Mouse (Mus musculus) erythroblast, embryonic 14.5 days (primary cell): ENCODE results near the gene Nav1.

Experiments
- GATA1 ChIP-seq: IDR thresholded peaks from 2 replicates; pipeline ENCODE4 v1.6.1; 2012; ENCODE audit warnings: low read length, inconsistent platforms, mixed read lengths
- TAL1 ChIP-seq: IDR thresholded peaks from 3 replicates; pipeline ENCODE4 v1.6.1; 2012; ENCODE audit warnings: low read length, inconsistent platforms, mixed read lengths

- no peak for TF ChIP-seq GATA1
- TF ChIP-seq TAL1 = no peak
These were observed 149.2 kb downstream of the Nav1 start for GRCm38 (mm10) chr1:135457860-135458259.
